Comparison of ENCODE assay signal across 14 mouse cellular contexts in genomic region chr4:59814094-59814493, GRCm38 (mm10). TPM values are rescaled to one million over a fixed set of nuclear protein-coding genes. Genes with fewer than 3 reads are reported as not detected.
DNase-seq lines count a peak whose midpoint lies in the region; ATAC-seq and TF ChIP-seq lines count a peak whose summit lies in the region.
"Had no signal": no experiment of that assay in that cellular context is flagged by ENCODE, and none has a peak within 500 bp of the region (broad histone marks: within the 10 kb centered on the region; RNA-seq: fewer than 3 reads in every experiment).

No protein-coding gene starts in this region.

- DNase-seq in layer of hippocampus, adult 2 months (ENCODE audit: low spot score in 2 of 2): no peak
- DNase-seq in layer of hippocampus, adult 9-10 months (ENCODE audit: low spot score): no peak
- peak; percentile 79 for DNase-seq in liver, adult 2 months (ENCODE audit: extremely low read depth, low read depth, low spot score)
- DNase-seq in splenic B cell, adult 2 months (ENCODE audit: low read depth, low spot score): peak; percentile 33
- no peak for DNase-seq in ovary, postnatal 36 days (ENCODE audit: low spot score)
- DNase-seq: adrenal gland, postnatal 36 days; cerebellum, adult 11 months; kidney, postnatal 25 days; layer of hippocampus, postnatal 36 days; right cerebral cortex, postnatal 4 days had no signal

- 0 out of 2 replicates have a peak, but pooled peaks have one; percentile 50 for ATAC-seq in erythroblast, adult 5-6 weeks (replicated peaks; ENCODE audit: low FRiP score, poor library complexity, severe bottlenecking)
- ATAC-seq in midbrain, embryonic 16.5 days: no peak

- TF ChIP-seq POLR2A in liver, adult 2 months (IDR thresholded peaks at IDR 0.05; ENCODE audit: extremely low read depth, insufficient read depth, low read length): no peak

- H3K36me3 ChIP-seq in liver, adult 2 months (ENCODE audit: control insufficient read depth, insufficient read depth, low read length): no peaks in the 10 kb centered on the region
- no peaks in the 10 kb centered on the region; the same call in 1 of the 2 replicates for H3K36me3 ChIP-seq in splenic B cell, adult 2 months (ENCODE audit: control insufficient read depth, insufficient read depth, low read length, poor library complexity, severe bottlenecking)
- no peaks in the 10 kb centered on the region for H3K36me3 ChIP-seq in midbrain, embryonic 16.5 days (ENCODE audit: control insufficient read depth, insufficient read depth, low read length)
- H3K36me3 ChIP-seq: limb, embryonic 13.5 days had no signal

- H3K27me3 ChIP-seq in liver, adult 2 months (ENCODE audit: control insufficient read depth, insufficient read depth, low read length): no peaks in the 10 kb centered on the region
- no peaks in the 10 kb centered on the region for H3K27me3 ChIP-seq in splenic B cell, adult 2 months (ENCODE audit: control insufficient read depth, insufficient read depth, low read length, poor library complexity, severe bottlenecking)
- no peaks in the 10 kb centered on the region for H3K27me3 ChIP-seq in midbrain, embryonic 16.5 days (ENCODE audit: control insufficient read depth, insufficient read depth, low read depth, low read length)
- H3K27me3 ChIP-seq: limb, embryonic 13.5 days had no signal

- H3K79me2 ChIP-seq in liver, adult 2 months (ENCODE audit: control insufficient read depth, insufficient read depth, low read length): peaks cover 3% of the 10 kb centered on the region; the same call in 1 of the 2 replicates

- 22% methylated on average over 7 of the region's 7 CpGs for WGBS in liver, adult 2 months
- 87% methylated on average over 7 of the region's 7 CpGs for WGBS in midbrain, embryonic 16.5 days

- H3K27ac ChIP-seq in layer of hippocampus, adult 2 months: 0 out of 2 replicates have a peak overlapping the region, but pooled peaks have one; percentile 51
- no peak overlapping the region for H3K27ac ChIP-seq in liver, adult 2 months (replicated peaks; ENCODE audit: insufficient read depth, low read depth, low read length)
- no peak overlapping the region for H3K27ac ChIP-seq in midbrain, embryonic 16.5 days (ENCODE audit: low read length)
- H3K27ac ChIP-seq: limb, embryonic 13.5 days had no signal

- H3K9ac ChIP-seq in liver, adult 2 months (ENCODE audit: low read depth, low read length): no peak overlapping the region
- H3K9ac ChIP-seq in midbrain, embryonic 16.5 days (ENCODE audit: low read depth, low read length): no peak overlapping the region
- H3K9ac ChIP-seq: limb, embryonic 13.5 days had no signal

- no peak overlapping the region for H3K4me3 ChIP-seq in layer of hippocampus, adult 2 months
- no peak overlapping the region for H3K4me3 ChIP-seq in liver, adult 2 months (ENCODE audit: insufficient read depth, low read depth, low read length)
- no peak overlapping the region for H3K4me3 ChIP-seq in midbrain, embryonic 16.5 days (ENCODE audit: low read depth, low read length)
- H3K4me3 ChIP-seq: limb, embryonic 13.5 days; myocyte had no signal

- TF ChIP-seq CTCF in layer of hippocampus, adult 2 months (conservative IDR thresholded peaks at IDR 0.05): no peak
- TF ChIP-seq CTCF in liver, adult 2 months (IDR thresholded peaks at IDR 0.05; ENCODE audit: low read depth, low read length): no peak

- peaks cover 6% of the 10 kb centered on the region; the same call in 1 of the 2 replicates for H3K4me1 ChIP-seq in liver, adult 2 months (ENCODE audit: control insufficient read depth, insufficient read depth, low read length)
- H3K4me1 ChIP-seq in midbrain, embryonic 16.5 days (ENCODE audit: control insufficient read depth, insufficient read depth, low read length): peaks cover 8% of the 10 kb centered on the region

- no peak overlapping the region for H3K4me2 ChIP-seq in midbrain, embryonic 16.5 days (ENCODE audit: low read length)
- H3K4me2 ChIP-seq: limb, embryonic 13.5 days had no signal

- H3K9me3 ChIP-seq in midbrain, embryonic 16.5 days (replicated peaks; ENCODE audit: control insufficient read depth, low read length, poor library complexity, severe bottlenecking): no peaks in the 10 kb centered on the region
- H3K9me3 ChIP-seq: limb, embryonic 13.5 days had no signal

RNA-seq across cellular contexts. Expression of gene Snx30, which starts 8.5 kb away (rescaled TPM):
- total RNA-seq in layer of hippocampus, adult 2 months (2021): 10 to 100 TPM; 40.3 to 44.6 TPM
- total RNA-seq in erythroblast, adult 5-6 weeks (2015; ENCODE audit: low replicate concordance): 2.5 and 3.7 TPM in 2 replicates
- total RNA-seq in erythroblast, adult 5-6 weeks (2017; ENCODE audit: low replicate concordance): 2.1 and 2.5 TPM in 2 replicates
- total RNA-seq in liver, adult 2 months (2014; rRNA removed): 4.1 and 5.9 TPM in 2 replicates
- 1.4 and 1.6 TPM in 2 replicates for polyA plus RNA-seq in liver, adult 2 months (2012; rRNA removed)
- polyA plus RNA-seq in midbrain, embryonic 16.5 days (2015; fragmentation: Nextera tagmentation; extraction: Ambion mirVana): 17.0 and 17.7 TPM in 2 replicates

RNA-seq across cellular contexts. Expression of gene Inip, which starts 12.7 kb away (rescaled TPM):
- 10 to 100 TPM; 23.6 to 25.6 TPM for total RNA-seq in layer of hippocampus, adult 2 months (2021)
- 4.2 and 11.1 TPM in 2 replicates for total RNA-seq in erythroblast, adult 5-6 weeks (2015; ENCODE audit: low replicate concordance)
- total RNA-seq in erythroblast, adult 5-6 weeks (2017; ENCODE audit: low replicate concordance): 7.0 and 14.1 TPM in 2 replicates
- 2.4 and 3.4 TPM in 2 replicates for total RNA-seq in liver, adult 2 months (2014; rRNA removed)
- 2.3 and 2.4 TPM in 2 replicates for polyA plus RNA-seq in liver, adult 2 months (2012; rRNA removed)
- 54.3 and 59.0 TPM in 2 replicates for polyA plus RNA-seq in midbrain, embryonic 16.5 days (2015; fragmentation: Nextera tagmentation; extraction: Ambion mirVana)

Comparison
In these comparisons a context has a peak if more than half of its experiments do, and no peak if none do; other contexts are left out.
1. DNase-seq: peak in liver, adult 2 months (single experiment) and splenic B cell, adult 2 months (single experiment); none in layer of hippocampus, adult 2 months (0 of 2), layer of hippocampus, adult 9-10 months (single experiment) and ovary, postnatal 36 days (single experiment).